Mouse (Mus musculus) midbrain, embryonic 15.5 days (tissue): Measurements from ENCODE around the gene Cmip. TPM values are rescaled to one million over a fixed set of nuclear protein-coding genes. Genes with fewer than 3 reads are reported as not detected.

Experiments
- ATAC-seq: fragments of 200-750 bp; cut with Nextera tagmentation; replicated peaks from 2 replicates; pipeline ENCODE4 v1.8.0; 2017; ENCODE audit warnings: moderate TSS enrichment
- H3K27ac ChIP-seq: fragments of 300-500 bp; sonication (generic); 2 replicates; pipeline ENCODE4 v1.5.1; 2015; ENCODE audit warnings: mild to moderate bottlenecking, inconsistent platforms
- H3K27me3 ChIP-seq: fragments of 300-500 bp; sonication (generic); replicated peaks from 2 replicates; pipeline ENCODE4 v1.6.1; 2015; ENCODE audit warnings: inconsistent platforms
- H3K36me3 ChIP-seq: fragments of 300-500 bp; sonication (generic); replicated peaks from 2 replicates; pipeline ENCODE4 v1.6.1; 2015; ENCODE audit warnings: inconsistent platforms
- H3K4me1 ChIP-seq: fragments of 300-500 bp; sonication (generic); 2 replicates; pipeline ENCODE4 v1.6.1; 2015; ENCODE audit warnings: inconsistent platforms
- H3K4me2 ChIP-seq: fragments of 300-500 bp; sonication (generic); 2 replicates; pipeline ENCODE4 v1.6.1; 2015; ENCODE audit warnings: inconsistent platforms, mild to moderate bottlenecking, moderate library complexity
- H3K4me3 ChIP-seq: fragments of 300-500 bp; sonication (generic); 2 replicates; pipeline ENCODE4 v1.5.1; 2015; ENCODE audit warnings: mild to moderate bottlenecking, inconsistent platforms
- H3K9ac ChIP-seq: fragments of 300-500 bp; sonication (generic); 2 replicates; pipeline ENCODE4 v1.6.1; 2015; ENCODE audit warnings: mild to moderate bottlenecking, inconsistent platforms
- H3K9me3 ChIP-seq: fragments of 300-500 bp; sonication (generic); 2 replicates; pipeline ENCODE4 v1.6.1; 2016; ENCODE audit warnings: inconsistent platforms
- WGBS: fragments of 180-500 bp; shearing (Covaris S2); methylation state at CpG from one replicate; pipeline ENCODE4 v1.1.7; 2015; ENCODE audit warnings: mixed read lengths; 5-methylcytosine and 5-hydroxymethylcytosine counted together
- microRNA-seq: library from miRNA; unstranded; fragments of <30 nt; microRNA quantifications from one replicate; pipeline ENCODE4, GENCODE M21; 2016
- polyA plus RNA-seq: library from polyadenylated mRNA; unstranded; fragments of >200 nt; fragmentation: Nextera tagmentation; extraction: Ambion mirVana; gene quantifications from 2 replicates; pipeline ENCODE4 v1.2.1, GENCODE M21; 2015

Cmip gene
- polyA plus RNA-seq, 1 experiment from 2014 or later: 188 TPM

- Histone ChIP-seq H3K9ac (no peak overlapping the region), H3K36me3 (no peaks in the 10 kb centered on the region), H3K27me3 (peaks cover 29% of the 10 kb centered on the region), H3K4me1 (peaks cover 11% of the 10 kb centered on the region), H3K9me3 (no peaks in the 10 kb centered on the region), H3K27ac (no peak overlapping the region), H3K4me3 (peak overlapping the region; percentile 44), H3K4me2 (peak overlapping the region; percentile 80)
- 15% methylated on average over 20 of the region's 20 CpGs for WGBS
- no peak for ATAC-seq
These were observed 242.2 kb downstream of the Cmip start for GRCm38 (mm10) chr8:117498915-117499540.

GRCm38 (mm10) chr8:117500232-117500823, 243.5 kb downstream of the Cmip start:
- Histone ChIP-seq H3K36me3 (no peaks in the 10 kb centered on the region), H3K4me1 (peaks cover 11% of the 10 kb centered on the region), H3K27ac (no peak overlapping the region), H3K4me3 (no peak overlapping the region), H3K9me3 (no peaks in the 10 kb centered on the region), H3K27me3 (peaks cover 29% of the 10 kb centered on the region), H3K4me2 (no peak overlapping the region), H3K9ac (no peak overlapping the region)
- ATAC-seq: no peak
- 83% methylated on average over 5 of the region's 5 CpGs for WGBS

- peaks cover 11% of the 10 kb centered on the region for H3K4me1 ChIP-seq
- no peak for ATAC-seq
- H3K9me3 ChIP-seq: no peaks in the 10 kb centered on the region
- no peak overlapping the region for H3K4me3 ChIP-seq
- H3K27ac ChIP-seq: no peak overlapping the region
- H3K4me2 ChIP-seq: no peak overlapping the region
- no peaks in the 10 kb centered on the region for H3K36me3 ChIP-seq
- peaks cover 29% of the 10 kb centered on the region for H3K27me3 ChIP-seq
- no peak overlapping the region for H3K9ac ChIP-seq
- 93% methylated on average over 6 of the region's 6 CpGs for WGBS
These were observed 244.5 kb downstream of the Cmip start for GRCm38 (mm10) chr8:117501323-117501722.

GRCm38 (mm10) chr8:117503405-117504069, 246.7 kb downstream of the Cmip start:
- Histone ChIP-seq H3K27me3 (peaks cover 8% of the 10 kb centered on the region), H3K4me1 (peaks cover 3% of the 10 kb centered on the region), H3K36me3 (no peaks in the 10 kb centered on the region), H3K4me3 (no peak overlapping the region), H3K9ac (no peak overlapping the region), H3K4me2 (no peak overlapping the region), H3K9me3 (no peaks in the 10 kb centered on the region), H3K27ac (no peak overlapping the region)
- no peak for ATAC-seq
- WGBS: 57% methylated on average over 13 of the region's 13 CpGs

GRCm38 (mm10) chr8:117507703-117508102, 250.8 kb downstream of the Cmip start:
- no peaks in the 10 kb centered on the region for H3K27me3 ChIP-seq
- no peak overlapping the region for H3K9ac ChIP-seq
- WGBS: 92% methylated on average over 8 of the region's 8 CpGs
- no peak overlapping the region for H3K4me3 ChIP-seq
- no peak for ATAC-seq
- no peaks in the 10 kb centered on the region for H3K36me3 ChIP-seq
- H3K27ac ChIP-seq: no peak overlapping the region
- H3K9me3 ChIP-seq: no peaks in the 10 kb centered on the region
- no peak overlapping the region for H3K4me2 ChIP-seq
- H3K4me1 ChIP-seq: no peaks in the 10 kb centered on the region

Small RNA genes within 50 kb of the gene (microRNA-seq; reads per million reads assigned to microRNA genes)
- not detected for gene Mir7077
- gene Mir7078: not detected

Other genes starting within 250 kb of the Cmip start
- gene Pkd1l2, start 174.6 kb upstream of the Cmip start, polyA plus RNA-seq: not detected in 2 replicates
- gene Bco1, start 161.2 kb upstream of the Cmip start, polyA plus RNA-seq: 0.19 and 0.32 TPM in 2 replicates
- gene Gan, start 98.9 kb upstream of the Cmip start, polyA plus RNA-seq: 3.5 and 3.9 TPM in 2 replicates
- gene Plcg2, start 241.2 kb downstream of the Cmip start, polyA plus RNA-seq: 0.90 and 1.5 TPM in 2 replicates